ENCODE assay signal across 21 mouse cellular contexts in the genomic region with DNA sequence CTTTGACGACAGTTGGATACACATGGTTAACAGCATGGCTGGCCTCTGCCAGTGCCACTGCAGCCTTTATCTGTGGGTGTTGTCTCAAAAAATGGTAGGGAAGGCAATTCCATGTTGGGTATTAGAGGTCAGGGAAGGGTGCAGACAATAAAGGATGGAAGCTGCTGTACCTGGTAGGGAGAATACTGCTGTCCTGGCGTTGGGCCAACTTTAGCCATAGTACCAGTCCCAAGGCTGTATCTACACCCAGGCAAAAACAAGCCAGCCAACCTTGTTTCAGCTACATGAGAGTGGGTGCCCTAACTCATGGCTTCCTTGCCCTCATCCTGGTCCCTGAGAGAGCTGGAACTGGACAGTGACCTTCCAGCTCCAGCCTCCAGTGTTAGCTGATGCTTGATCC.
A peak's percentile ranks its signal among the peaks of the same experiment; 100 is the strongest.
DNase-seq lines count a peak whose midpoint lies in the region; ATAC-seq and TF ChIP-seq lines count a peak whose summit lies in the region.
"Had no signal": no experiment of that assay in that cellular context is flagged by ENCODE, and none has a peak within 500 bp of the region (broad histone marks: within the 10 kb centered on the region; RNA-seq: fewer than 3 reads in every experiment).

No protein-coding gene starts in this region.

- H3K27ac ChIP-seq in cerebellum, adult 2 months (ENCODE audit: insufficient read depth, low read length) = no peak overlapping the region
- H3K27ac ChIP-seq in kidney, embryonic 14.5 days (ENCODE audit: low read depth, low read length) = no peak overlapping the region
- H3K27ac ChIP-seq in olfactory bulb, adult 2 months (ENCODE audit: insufficient read depth, low read depth, low read length) = peak overlapping the region; percentile 76
- H3K27ac ChIP-seq: embryonic facial prominence, embryonic 10.5 days; embryonic facial prominence, embryonic 12.5 days; forebrain, embryonic 13.5 days; forebrain, embryonic 15.5 days had no signal

- H3K9me3 ChIP-seq in kidney, embryonic 14.5 days (ENCODE audit: control insufficient read depth, low read length) = no peaks in the 10 kb centered on the region
- H3K9me3 ChIP-seq: embryonic facial prominence, embryonic 10.5 days; embryonic facial prominence, embryonic 12.5 days; forebrain, embryonic 13.5 days; forebrain, embryonic 15.5 days; G1E had no signal

- no peak for ATAC-seq in kidney, embryonic 14.5 days (ENCODE audit: low FRiP score, low TSS enrichment)
- ATAC-seq: activated CD4-positive, CD25-positive, alpha-beta regulatory T cell, adult 4 months; CD4-positive, CD25-positive, alpha-beta regulatory T cell, adult 4 months; forebrain, embryonic 13.5 days; forebrain, embryonic 15.5 days; forebrain, postnatal 0 days; Patski had no signal

- H3K4me2 ChIP-seq in kidney, embryonic 14.5 days (replicated peaks; ENCODE audit: low read depth, low read length) = no peak overlapping the region
- H3K4me2 ChIP-seq: embryonic facial prominence, embryonic 12.5 days; forebrain, embryonic 13.5 days; forebrain, embryonic 15.5 days had no signal

- no peaks in the 10 kb centered on the region for H3K36me3 ChIP-seq in kidney, embryonic 14.5 days (ENCODE audit: control insufficient read depth, insufficient read depth, low read length)
- H3K36me3 ChIP-seq: embryonic facial prominence, embryonic 10.5 days; embryonic facial prominence, embryonic 12.5 days; forebrain, embryonic 15.5 days; G1E had no signal

- 88% methylated on average over 2 of the region's 2 CpGs for WGBS in cerebellum, adult 2 months
- 85% methylated on average over 2 of the region's 2 CpGs for WGBS in kidney, embryonic 14.5 days
- 71% methylated on average over 2 of the region's 2 CpGs for WGBS in olfactory bulb, adult 2 months

- no peaks in the 10 kb centered on the region for H3K27me3 ChIP-seq in cerebellum, adult 2 months (ENCODE audit: control insufficient read depth, insufficient read depth, low read length)
- H3K27me3 ChIP-seq in kidney, embryonic 14.5 days (ENCODE audit: control insufficient read depth, insufficient read depth, low read length) = no peaks in the 10 kb centered on the region
- H3K27me3 ChIP-seq: embryonic facial prominence, embryonic 12.5 days; forebrain, embryonic 13.5 days; forebrain, embryonic 15.5 days; Patski had no signal

- no peak for TF ChIP-seq CTCF in cerebellum, adult 2 months (IDR thresholded peaks at IDR 0.05; ENCODE audit: borderline replicate concordance, insufficient read depth, low read depth, low read length)
- TF ChIP-seq CTCF in olfactory bulb, adult 2 months (IDR thresholded peaks at IDR 0.05; ENCODE audit: insufficient read depth, low read depth, low read length) = no peak

- DNase-seq in cerebellum, postnatal 10 days = peak; percentile 36 to 50
- DNase-seq in cerebellum, adult 2 months = no peak
- peak; percentile 31 for DNase-seq in kidney, postnatal 10 days
- DNase-seq: adrenal gland, adult 8-10 months; adrenal gland, postnatal 14 days; adrenal gland, postnatal 36 days; B cell, adult 2 months; cerebellum, adult 11-12 months; cerebellum, adult 8-10 months; cerebellum, adult 9-11 months; forebrain, postnatal 0 days had no signal

- H3K4me3 ChIP-seq in cerebellum, adult 2 months (replicated peaks; ENCODE audit: insufficient read depth, low read depth, low read length) = no peak overlapping the region
- no peak overlapping the region for H3K4me3 ChIP-seq in kidney, embryonic 14.5 days (ENCODE audit: low read length)
- H3K4me3 ChIP-seq in olfactory bulb, adult 2 months (ENCODE audit: insufficient read depth, low read depth, low read length) = no peak overlapping the region
- H3K4me3 ChIP-seq: embryonic facial prominence, embryonic 10.5 days; embryonic facial prominence, embryonic 12.5 days; forebrain, embryonic 13.5 days; forebrain, embryonic 15.5 days had no signal

- H3K4me1 ChIP-seq in cerebellum, adult 2 months (ENCODE audit: control insufficient read depth, insufficient read depth, low read length) = peaks cover 8% of the 10 kb centered on the region
- 0 out of 2 replicates have a peak, but pooled peaks cover 7% of the 10 kb centered on the region for H3K4me1 ChIP-seq in kidney, embryonic 14.5 days (ENCODE audit: control insufficient read depth, insufficient read depth, low read length)
- H3K4me1 ChIP-seq in olfactory bulb, adult 2 months (ENCODE audit: control insufficient read depth, insufficient read depth, low read length) = peaks cover 37% of the 10 kb centered on the region
- H3K4me1 ChIP-seq: embryonic facial prominence, embryonic 12.5 days had no signal

- TF ChIP-seq POLR2A in cerebellum, adult 2 months (IDR thresholded peaks at IDR 0.05; ENCODE audit: borderline replicate concordance, insufficient read depth, low read length) = no peak
- TF ChIP-seq POLR2A in olfactory bulb, adult 2 months (IDR thresholded peaks at IDR 0.05; ENCODE audit: insufficient read depth, low read depth, low read length) = no peak

- no peak overlapping the region for H3K9ac ChIP-seq in kidney, embryonic 14.5 days (ENCODE audit: low read depth, low read length)
- H3K9ac ChIP-seq: embryonic facial prominence, embryonic 12.5 days; forebrain, embryonic 13.5 days; forebrain, embryonic 15.5 days; forebrain, postnatal 0 days had no signal

Comparison
In these comparisons a context has a peak if more than half of its experiments do, and no peak if none do; other contexts are left out.
1. DNase-seq: peak in cerebellum, postnatal 10 days (2 of 2) and kidney, postnatal 10 days (single experiment); none in cerebellum, adult 2 months (0 of 2).